Mouse (Mus musculus) heart, adult 2 months (tissue): ENCODE measurements around the gene Eif1b.
"Not testable (repeated sequence)": the region's sequence is repeated elsewhere in the genome, so short reads cannot be mapped to it uniquely, and the experiment has no call there.

ENCODE experiments used
- CTCF ChIP-seq: fragments of 200-600 bp; IDR thresholded peaks from 2 replicates; pipeline ENCODE4 v1.8.1; 2022; ENCODE audit warnings: antibody characterized with exemption, mild to moderate bottlenecking, moderate library complexity
- POLR2A ChIP-seq: fragments of 200-500 bp; IDR thresholded peaks from 2 replicates; pipeline ENCODE4 v1.6.1; 2011; ENCODE audit warnings: mild to moderate bottlenecking, low read depth, low read length, control low read depth; ENCODE audit not compliant: insufficient read depth

- TF ChIP-seq CTCF, POLR2A: not testable (repeated sequence)
Measured at GRCm38 (mm10) chr9:120533446-120533950, 41.5 kb downstream of the Eif1b start.
